Mouse (Mus musculus) brain, embryonic 14.5 days (tissue): ENCODE measurements around the gene Plod1.

Experiments
- CTCF ChIP-seq: fragments of 200-500 bp; IDR thresholded peaks from 2 replicates; pipeline ENCODE4 v1.5.1; 2012; ENCODE audit warnings: inconsistent platforms, mild to moderate bottlenecking, moderate library complexity, borderline replicate concordance; ENCODE audit not compliant: insufficient read depth, insufficient read length; ENCODE audit errors: extremely low read depth
- POLR2A ChIP-seq: fragments of 200-500 bp; IDR thresholded peaks from 2 replicates; pipeline ENCODE4 v1.6.1; 2012; ENCODE audit warnings: mild to moderate bottlenecking, inconsistent platforms, borderline replicate concordance; ENCODE audit not compliant: poor library complexity, insufficient read depth, insufficient read length, severe bottlenecking; ENCODE audit errors: extremely low read depth

DNA sequence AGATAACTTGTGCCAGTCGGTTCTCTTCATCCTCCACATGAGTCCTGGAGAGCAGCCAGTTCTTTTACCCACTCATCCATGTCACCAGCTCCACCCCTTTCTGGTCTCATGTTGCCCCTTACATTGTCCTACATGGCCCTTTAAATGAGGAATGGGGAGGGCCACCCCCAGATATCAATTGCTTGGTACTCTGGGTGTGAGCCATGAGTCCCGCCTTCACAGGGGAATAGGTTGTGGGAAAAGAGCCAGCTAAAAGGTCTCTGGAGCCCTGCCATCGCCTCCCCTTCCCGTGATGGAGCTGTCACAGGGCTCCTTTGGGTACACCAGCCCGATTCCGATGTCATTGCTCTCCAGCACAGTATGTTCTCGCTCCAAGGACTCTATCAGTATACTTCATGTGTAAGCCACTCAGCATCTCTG is 42.9 kb upstream of the Plod1 start:
- TF ChIP-seq POLR2A (no peak), CTCF (no peak)
